Mouse (Mus musculus): Measurements from ENCODE around the gene Macrod1. TPM values are rescaled to one million over a fixed set of nuclear protein-coding genes. Genes with fewer than 3 reads are reported as not detected.

Gene Macrod1
- polyA plus RNA-seq, 1 experiment = 5.7 TPM

- peak; percentile 81 for DNase-seq (ENCODE audit: low read depth)
- no peak for TF ChIP-seq POLR2A (IDR thresholded peaks at IDR 0.05; ENCODE audit: borderline replicate concordance, extremely low read depth, insufficient read depth, insufficient read length, poor library complexity, severe bottlenecking)
- no peak for TF ChIP-seq CTCF (IDR thresholded peaks at IDR 0.05; ENCODE audit: borderline replicate concordance, extremely low read depth, insufficient read depth, insufficient read length)
Observed at GRCm38 (mm10) chr19:7148096-7148495, 91.5 kb downstream of the Macrod1 start.

GRCm38 (mm10) chr19:7148541-7149085 is 92.0 kb downstream of the Macrod1 start:
- DNase-seq (ENCODE audit: low read depth) = peak; percentile 84
- no peak for TF ChIP-seq CTCF (IDR thresholded peaks at IDR 0.05; ENCODE audit: borderline replicate concordance, extremely low read depth, insufficient read depth, insufficient read length)
- TF ChIP-seq POLR2A (IDR thresholded peaks at IDR 0.05; ENCODE audit: borderline replicate concordance, extremely low read depth, insufficient read depth, insufficient read length, poor library complexity, severe bottlenecking) = no peak

GRCm38 (mm10) chr19:7149158-7149685 is 92.6 kb downstream of the Macrod1 start:
- TF ChIP-seq POLR2A (IDR thresholded peaks at IDR 0.05; ENCODE audit: borderline replicate concordance, extremely low read depth, insufficient read depth, insufficient read length, poor library complexity, severe bottlenecking) (no peak), CTCF (IDR thresholded peaks at IDR 0.05; ENCODE audit: borderline replicate concordance, extremely low read depth, insufficient read depth, insufficient read length) (no peak)
- no peak for DNase-seq (ENCODE audit: low read depth)

- DNase-seq (ENCODE audit: low read depth) = peak; percentile 68
- TF ChIP-seq CTCF (IDR thresholded peaks at IDR 0.05; ENCODE audit: borderline replicate concordance, extremely low read depth, insufficient read depth, insufficient read length) (no peak), POLR2A (IDR thresholded peaks at IDR 0.05; ENCODE audit: borderline replicate concordance, extremely low read depth, insufficient read depth, insufficient read length, poor library complexity, severe bottlenecking) (no peak)
Observed at GRCm38 (mm10) chr19:7151300-7151926, 94.8 kb downstream of the Macrod1 start.

GRCm38 (mm10) chr19:7151927-7152653 is 95.5 kb downstream of the Macrod1 start:
- TF ChIP-seq POLR2A (IDR thresholded peaks at IDR 0.05; ENCODE audit: borderline replicate concordance, extremely low read depth, insufficient read depth, insufficient read length, poor library complexity, severe bottlenecking) = no peak
- peak; percentile 62 for DNase-seq (ENCODE audit: low read depth)

- no peak for TF ChIP-seq CTCF (IDR thresholded peaks at IDR 0.05; ENCODE audit: borderline replicate concordance, extremely low read depth, insufficient read depth, insufficient read length)
- TF ChIP-seq POLR2A (IDR thresholded peaks at IDR 0.05; ENCODE audit: borderline replicate concordance, extremely low read depth, insufficient read depth, insufficient read length, poor library complexity, severe bottlenecking) = no peak
- DNase-seq (ENCODE audit: low read depth) = peak; percentile 69
Observed at GRCm38 (mm10) chr19:7153232-7153631, 96.6 kb downstream of the Macrod1 start.

GRCm38 (mm10) chr19:7155196-7155595 is 98.6 kb downstream of the Macrod1 start:
- peak; percentile 75 for DNase-seq (ENCODE audit: low read depth)
- no peak for TF ChIP-seq POLR2A (IDR thresholded peaks at IDR 0.05; ENCODE audit: borderline replicate concordance, extremely low read depth, insufficient read depth, insufficient read length, poor library complexity, severe bottlenecking)

GRCm38 (mm10) chr19:7157734-7158133 is 101.1 kb downstream of the Macrod1 start:
- no peak for DNase-seq (ENCODE audit: low read depth)
- no peak for TF ChIP-seq CTCF (IDR thresholded peaks at IDR 0.05; ENCODE audit: borderline replicate concordance, extremely low read depth, insufficient read depth, insufficient read length)
- TF ChIP-seq POLR2A (IDR thresholded peaks at IDR 0.05; ENCODE audit: borderline replicate concordance, extremely low read depth, insufficient read depth, insufficient read length, poor library complexity, severe bottlenecking) = no peak

- DNase-seq (ENCODE audit: low read depth) = peak; percentile 86
- TF ChIP-seq POLR2A (IDR thresholded peaks at IDR 0.05; ENCODE audit: borderline replicate concordance, extremely low read depth, insufficient read depth, insufficient read length, poor library complexity, severe bottlenecking) (no peak), CTCF (IDR thresholded peaks at IDR 0.05; ENCODE audit: borderline replicate concordance, extremely low read depth, insufficient read depth, insufficient read length) (peak; percentile 83)
Observed at GRCm38 (mm10) chr19:7160151-7160906, 103.7 kb downstream of the Macrod1 start.

GRCm38 (mm10) chr19:7161064-7161463 is 104.5 kb downstream of the Macrod1 start:
- no peak for TF ChIP-seq CTCF (IDR thresholded peaks at IDR 0.05; ENCODE audit: borderline replicate concordance, extremely low read depth, insufficient read depth, insufficient read length)
- no peak for TF ChIP-seq POLR2A (IDR thresholded peaks at IDR 0.05; ENCODE audit: borderline replicate concordance, extremely low read depth, insufficient read depth, insufficient read length, poor library complexity, severe bottlenecking)
- no peak for DNase-seq (ENCODE audit: low read depth)

- no peak for DNase-seq (ENCODE audit: low read depth)
- TF ChIP-seq POLR2A (IDR thresholded peaks at IDR 0.05; ENCODE audit: borderline replicate concordance, extremely low read depth, insufficient read depth, insufficient read length, poor library complexity, severe bottlenecking) (no peak), CTCF (IDR thresholded peaks at IDR 0.05; ENCODE audit: borderline replicate concordance, extremely low read depth, insufficient read depth, insufficient read length) (no peak)
Observed at GRCm38 (mm10) chr19:7164238-7164637, 107.6 kb downstream of the Macrod1 start.

Measured in brain, embryonic 14.5 days (tissue).